Mouse (Mus musculus) frontal cortex, postnatal 36 days (tissue): Measurements from ENCODE around the gene Lsp1.

Experiments used
- DNase-seq, 2 experiments: peaks; one replicate each; pipeline ENCODE4 v3.0.0; 2022; ENCODE audit warnings: low spot score in 2 of 2

The Lsp1 gene

GRCm38 (mm10) chr7:142505942-142506341 is 45.3 kb downstream of the Lsp1 start:
- no peak for DNase-seq

DNA sequence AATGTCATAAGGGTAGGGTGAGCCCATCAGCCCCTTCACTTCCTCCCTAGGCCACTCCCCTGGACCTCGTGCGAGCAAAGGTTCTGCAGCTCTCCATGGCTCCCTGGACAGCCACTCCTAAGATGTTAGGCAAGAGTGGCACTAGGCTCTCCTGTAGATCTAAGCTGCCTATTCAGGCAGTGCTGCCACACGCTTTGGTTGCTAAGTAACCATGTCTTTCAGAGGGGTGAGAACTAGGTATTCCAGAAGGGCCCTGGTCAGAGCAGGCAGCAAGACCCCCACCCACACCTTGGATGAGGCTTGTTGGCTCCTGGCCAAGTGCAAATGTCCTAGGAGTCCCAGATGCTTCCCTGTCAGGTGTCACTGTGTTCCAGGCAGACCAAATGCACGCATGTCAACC is 45.9 kb downstream of the Lsp1 start:
- DNase-seq, result no peak

DNA sequence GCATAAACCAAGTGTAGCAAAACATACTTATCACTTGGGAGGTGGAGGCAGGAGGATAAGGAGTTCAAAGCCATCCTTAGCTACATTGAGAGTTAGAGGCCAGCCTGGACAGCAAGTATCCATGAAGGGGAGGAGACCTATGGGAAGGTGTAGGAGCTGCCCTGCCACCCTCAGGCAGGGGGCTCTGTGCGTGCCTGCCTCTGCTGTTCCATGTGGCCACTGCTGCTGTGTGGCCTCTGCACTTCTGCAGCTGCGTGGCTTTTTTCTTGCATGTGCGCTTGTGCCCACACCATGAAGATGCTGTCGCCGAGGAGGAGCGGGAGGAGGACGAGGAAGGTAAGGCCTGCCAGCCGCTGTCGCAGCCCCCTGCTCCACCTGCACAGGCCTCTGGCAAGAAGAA is 46.8 kb downstream of the Lsp1 start:
- no peak for DNase-seq

DNA sequence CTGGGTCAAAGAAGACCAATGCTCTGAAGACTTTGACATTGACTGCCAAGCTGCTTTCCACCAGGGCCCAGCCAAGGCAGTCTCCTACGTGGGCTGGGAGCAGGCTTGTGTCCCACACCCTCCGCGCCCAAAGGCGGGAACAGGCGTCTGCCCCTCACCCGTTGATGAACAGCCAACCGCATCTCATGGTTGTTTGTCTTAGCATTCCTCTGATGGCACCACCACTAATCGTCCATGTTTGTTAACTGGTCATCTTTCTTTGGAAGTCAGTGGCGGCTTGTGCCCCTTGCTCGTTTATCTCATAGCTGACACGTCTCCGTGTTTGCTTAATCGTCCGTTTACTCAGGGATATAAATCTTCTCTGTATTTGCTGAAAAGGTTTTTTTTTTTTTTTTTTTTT is 48.9 kb downstream of the Lsp1 start:
- DNase-seq, result no peak

GRCm38 (mm10) chr7:142510021-142510777 is 49.6 kb downstream of the Lsp1 start:
- no peak for DNase-seq

- no peak for DNase-seq
Measured at GRCm38 (mm10) chr7:142514048-142514447, 53.4 kb downstream of the Lsp1 start.

GRCm38 (mm10) chr7:142516221-142516978 is 55.8 kb downstream of the Lsp1 start:
- no peak for DNase-seq

DNA sequence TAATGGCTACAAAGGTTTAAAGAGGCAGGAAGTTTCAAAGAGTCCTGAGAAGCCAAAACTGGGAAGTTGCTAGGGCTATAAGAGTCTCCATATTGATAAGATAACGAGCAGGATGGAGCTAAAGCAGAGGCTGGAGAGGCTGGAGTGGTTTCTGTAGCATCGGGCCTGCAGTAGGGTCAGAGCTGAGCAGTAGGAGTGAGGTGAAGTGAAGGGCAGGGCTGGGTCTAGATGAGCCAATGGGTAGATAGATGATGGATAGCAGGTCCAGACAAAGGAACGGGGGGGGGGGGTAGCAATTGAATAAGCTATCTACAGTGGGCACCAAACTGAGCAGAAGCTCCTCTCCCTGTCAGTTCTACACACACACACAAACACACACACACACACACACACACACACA is 56.9 kb downstream of the Lsp1 start:
- no peak for DNase-seq

DNA sequence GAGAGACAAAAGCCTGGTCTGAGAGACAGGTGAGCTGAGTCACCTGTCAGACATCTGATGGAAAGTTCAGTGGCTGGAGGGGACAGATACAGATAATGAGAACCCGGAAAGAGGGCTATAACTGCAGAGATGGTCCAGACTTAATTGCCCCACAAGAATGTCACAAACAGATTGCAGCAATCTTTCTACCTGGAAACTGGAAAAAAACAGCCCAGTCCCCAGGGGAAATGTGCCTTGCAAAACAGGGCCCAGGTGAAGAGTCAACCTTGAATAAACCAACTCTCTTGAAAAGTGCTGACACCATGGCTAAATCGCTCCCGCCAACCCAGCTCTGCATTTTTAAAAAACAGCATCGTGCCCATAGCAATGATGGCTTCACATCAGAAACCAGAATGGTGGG is 59.7 kb downstream of the Lsp1 start:
- no peak for DNase-seq

- no peak for DNase-seq
Measured at GRCm38 (mm10) chr7:142522352-142522751, 61.7 kb downstream of the Lsp1 start.

GRCm38 (mm10) chr7:142523200-142523990 is 62.8 kb downstream of the Lsp1 start:
- DNase-seq, result no peak

DNA sequence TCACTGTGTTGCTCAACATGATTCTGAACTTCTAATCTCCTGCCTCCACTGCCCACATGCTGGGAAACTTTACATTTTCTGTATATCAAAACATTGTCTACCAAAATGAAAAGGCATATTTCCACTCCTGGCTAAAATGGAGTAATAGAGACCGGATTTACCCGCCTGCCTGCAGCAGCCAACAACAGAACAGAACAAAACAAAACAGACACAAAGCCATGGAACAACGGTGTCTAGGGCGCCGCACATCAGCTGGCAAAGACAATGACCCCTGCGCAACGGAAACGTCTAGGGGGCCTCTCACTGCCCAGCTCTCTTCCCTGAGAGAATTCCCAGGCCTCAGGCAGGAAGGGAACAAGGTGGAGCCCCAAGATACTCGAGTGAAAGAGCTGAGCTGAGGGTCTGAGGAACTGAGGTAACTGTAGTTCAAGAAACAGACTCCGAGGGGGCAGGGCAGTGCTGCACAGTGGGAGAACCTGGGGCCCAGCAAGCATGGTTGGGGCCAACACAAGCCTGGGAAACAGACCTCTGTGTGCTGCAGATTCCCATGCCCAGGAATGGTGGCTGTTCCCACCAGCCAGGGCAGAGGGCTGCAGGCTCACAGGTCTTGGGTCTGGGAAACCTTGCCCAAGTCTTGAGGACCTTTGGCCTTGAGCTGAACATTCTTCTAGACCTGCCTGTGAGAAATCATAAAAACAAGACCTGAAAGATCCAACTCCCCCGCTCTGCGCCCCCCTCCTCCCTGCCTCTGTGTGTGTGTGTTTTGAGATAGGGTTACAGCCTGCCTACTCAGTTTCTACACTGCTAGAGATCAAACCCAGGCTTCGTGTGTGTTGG is 65.0 kb downstream of the Lsp1 start:
- DNase-seq, result no peak

DNA sequence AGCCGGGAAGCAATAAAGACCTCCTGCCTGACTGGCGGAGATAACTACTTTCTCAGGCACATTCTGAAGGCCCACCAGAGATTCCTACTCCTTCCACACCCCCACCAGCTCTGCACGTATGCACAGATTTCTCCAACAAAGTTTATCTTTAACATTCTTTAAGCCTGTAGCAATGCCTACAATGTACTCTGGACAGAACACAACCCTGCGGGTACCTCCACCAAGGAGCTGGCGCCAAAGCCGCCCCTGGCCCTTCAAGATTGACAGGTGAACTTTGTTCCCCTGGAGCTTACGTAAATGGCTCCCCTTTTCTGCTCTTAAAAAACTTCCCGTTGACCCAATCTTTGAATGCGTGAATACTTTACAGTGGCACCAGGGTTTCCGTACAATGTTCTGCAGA is 68.7 kb downstream of the Lsp1 start:
- DNase-seq, result no peak

DNA sequence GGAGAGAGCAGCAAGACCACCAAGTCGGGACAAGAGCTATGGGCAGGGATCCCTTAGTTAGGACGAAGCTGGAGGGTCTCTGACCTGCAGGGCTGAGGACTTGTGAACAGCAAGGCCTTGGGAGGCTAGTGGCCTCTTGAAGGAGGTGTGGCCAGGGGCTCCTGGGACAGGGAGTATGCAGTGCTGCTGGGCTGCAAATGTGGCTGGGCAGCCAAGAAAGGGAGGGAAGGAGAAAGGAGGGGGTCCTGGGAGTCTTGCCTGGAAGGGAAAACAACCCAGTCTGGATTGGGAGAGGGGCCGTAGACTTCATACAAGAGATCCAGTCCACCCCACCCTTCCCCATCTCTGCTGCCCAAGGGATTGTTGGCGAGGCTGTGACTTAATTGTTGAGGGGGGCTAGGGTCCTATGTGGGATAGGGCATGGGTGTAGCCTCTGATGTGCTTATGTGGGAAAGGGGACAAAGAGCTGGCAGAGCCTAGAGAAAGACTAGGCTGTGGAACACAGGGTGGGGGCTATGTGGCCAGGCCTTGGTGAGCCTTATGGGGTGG is 71.4 kb downstream of the Lsp1 start:
- DNase-seq, result no peak

DNA sequence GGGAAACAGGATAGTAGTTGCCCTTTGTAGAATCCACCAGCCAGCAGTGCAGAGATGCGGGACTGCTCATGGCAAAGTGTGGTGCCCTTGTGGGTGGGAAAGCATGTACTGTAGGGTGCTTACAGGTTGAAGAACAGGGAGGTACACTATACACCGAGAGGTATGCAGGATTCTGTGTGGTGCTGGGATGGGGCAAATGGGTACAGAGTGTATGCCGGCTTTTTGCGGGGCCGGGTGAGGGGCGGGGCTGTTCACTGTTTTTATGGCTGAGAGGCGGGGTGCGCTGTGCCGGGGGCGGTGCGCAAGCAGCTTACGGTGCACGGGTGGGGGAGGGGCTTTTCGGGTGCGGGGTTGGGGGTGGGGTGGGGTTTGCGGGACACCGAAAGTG is 72.1 kb downstream of the Lsp1 start, which contains the start of gene Mrpl23:
Gene Mrpl23 (plus strand): TSS at position 16 of the 388 bp plus-strand sequence.
- no peak for DNase-seq

GRCm38 (mm10) chr7:142533059-142533855 is 72.6 kb downstream of the Lsp1 start:
- peak; percentile 82 to 84 for DNase-seq

DNA sequence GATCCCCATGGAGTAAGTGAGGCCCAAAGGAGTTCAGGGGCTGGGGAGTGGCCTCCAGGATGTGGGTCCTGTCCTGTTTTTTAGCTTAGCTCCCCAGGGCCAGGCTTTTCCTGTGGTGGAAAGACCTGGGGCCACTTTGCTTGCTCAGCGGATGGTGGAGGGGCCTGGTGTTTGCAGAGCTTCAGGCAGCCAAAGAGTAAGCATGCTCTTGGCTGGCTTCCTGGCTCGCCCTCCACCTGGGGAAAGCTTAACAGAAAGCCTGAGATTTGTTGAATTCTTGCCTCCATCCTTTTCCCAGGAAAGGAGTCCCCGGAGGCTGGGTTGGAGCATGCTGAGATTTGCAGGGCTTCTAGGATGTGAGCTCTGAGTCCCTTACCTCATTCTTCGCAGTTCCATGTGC is 74.5 kb downstream of the Lsp1 start:
- DNase-seq, result no peak

- DNase-seq, result no peak
Measured at GRCm38 (mm10) chr7:142535832-142536231, 75.2 kb downstream of the Lsp1 start.

DNA sequence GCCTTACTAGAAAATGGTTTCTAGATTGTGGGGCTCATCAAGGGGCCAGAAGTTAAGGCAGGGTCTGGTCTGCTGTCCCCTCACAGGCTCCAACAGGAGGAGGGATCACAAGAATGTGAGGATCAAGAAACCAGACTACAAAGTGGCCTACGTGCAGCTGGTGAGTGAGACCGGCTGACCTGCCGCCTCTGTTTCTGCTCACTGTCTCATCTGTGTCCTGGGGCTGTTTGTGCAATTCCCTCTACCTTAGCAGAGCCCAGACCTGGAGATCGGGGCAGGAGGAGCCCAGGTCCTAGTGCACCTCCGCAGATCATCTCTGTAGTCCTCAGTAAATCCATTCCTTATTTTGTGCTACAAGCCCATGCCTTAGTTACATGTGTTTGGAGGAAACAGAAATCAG is 76.6 kb downstream of the Lsp1 start:
- DNase-seq, result no peak

DNA sequence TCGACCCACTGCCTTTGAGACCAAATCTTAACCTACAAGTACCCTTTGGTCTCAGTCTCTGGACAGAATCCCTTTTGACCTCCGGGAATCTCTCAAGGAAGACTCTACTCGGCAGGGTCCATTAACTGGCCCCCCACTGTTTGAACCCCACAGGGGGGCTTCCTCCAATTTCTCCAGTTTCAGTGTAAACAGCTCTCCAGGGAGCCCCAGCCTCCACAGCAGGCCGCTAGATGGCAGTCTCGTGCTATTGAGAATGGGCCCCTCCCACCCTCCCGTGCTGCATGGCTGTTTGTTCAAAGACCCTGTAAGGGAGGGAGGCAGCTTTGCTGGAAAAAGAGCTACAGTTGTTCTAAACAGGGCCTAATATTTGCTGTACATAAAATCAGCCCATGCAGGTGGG is 77.3 kb downstream of the Lsp1 start:
- DNase-seq, result peak; percentile 40 to 49
